ENCODE assay signal across 8 mouse cellular contexts in genomic region chr6:148943695-148944094, GRCm38 (mm10). TPM values are rescaled to one million over a fixed set of nuclear protein-coding genes. Genes with fewer than 3 reads are reported as not detected.
DNase-seq lines count a peak whose midpoint lies in the region; ATAC-seq lines count a peak whose summit lies in the region.

No protein-coding gene starts in this region.

- H3K4me2 ChIP-seq in kidney, embryonic 15.5 days, result peak overlapping the region; percentile 79
- peak overlapping the region; percentile 86 for H3K4me2 ChIP-seq in embryonic facial prominence, embryonic 15.5 days (replicated peaks)
- H3K4me2 ChIP-seq in neural tube, embryonic 12.5 days (replicated peaks), result peak overlapping the region; percentile 76

- no peak for DNase-seq in kidney, adult 8-10 months
- DNase-seq in kidney, postnatal 36 days, result peak; percentile 5 to 10
- DNase-seq in layer of hippocampus, postnatal 25 days (ENCODE audit: extremely low spot score in 1 of 2, low spot score in 1 of 2), result no peak
- DNase-seq in urinary bladder, postnatal 25 days (ENCODE audit: low spot score), result no peak
- no peak for DNase-seq in thymus, postnatal 25 days

- H3K4me1 ChIP-seq in kidney, embryonic 15.5 days, result peaks cover 35% of the 10 kb centered on the region
- peaks cover 7% of the 10 kb centered on the region; the same call in 1 of the 2 replicates for H3K4me1 ChIP-seq in embryonic facial prominence, embryonic 15.5 days
- peaks cover 17% of the 10 kb centered on the region for H3K4me1 ChIP-seq in neural tube, embryonic 12.5 days

- WGBS in kidney, embryonic 15.5 days, result 12% methylated on average over 3 of the region's 3 CpGs
- 17% methylated on average over 3 of the region's 3 CpGs for WGBS in embryonic facial prominence, embryonic 15.5 days
- WGBS in neural tube, embryonic 12.5 days, result 21% methylated on average over 3 of the region's 3 CpGs

- peak overlapping the region; percentile 80 for H3K4me3 ChIP-seq in kidney, embryonic 15.5 days (replicated peaks)
- H3K4me3 ChIP-seq in embryonic facial prominence, embryonic 15.5 days (replicated peaks), result peak overlapping the region; percentile 77
- H3K4me3 ChIP-seq in neural tube, embryonic 12.5 days, result peak overlapping the region; percentile 94

- peak overlapping the region; percentile 80 for H3K9ac ChIP-seq in kidney, embryonic 15.5 days
- no peak overlapping the region for H3K9ac ChIP-seq in embryonic facial prominence, embryonic 15.5 days
- H3K9ac ChIP-seq in neural tube, embryonic 12.5 days, result peak overlapping the region; percentile 96

- no peaks in the 10 kb centered on the region for H3K9me3 ChIP-seq in kidney, embryonic 15.5 days (replicated peaks)
- no peaks in the 10 kb centered on the region for H3K9me3 ChIP-seq in embryonic facial prominence, embryonic 15.5 days (replicated peaks)
- H3K9me3 ChIP-seq in neural tube, embryonic 12.5 days, result no peaks in the 10 kb centered on the region

- ATAC-seq in kidney, embryonic 15.5 days (replicated peaks; ENCODE audit: low FRiP score), result no peak
- no peak for ATAC-seq in embryonic facial prominence, embryonic 15.5 days (ENCODE audit: insufficient number of reproducible peaks, low FRiP score, low TSS enrichment, low read depth)
- ATAC-seq in neural tube, embryonic 12.5 days (ENCODE audit: low FRiP score, low read depth), result no peak

- H3K27ac ChIP-seq in kidney, embryonic 15.5 days, result peak overlapping the region; percentile 97
- no peak overlapping the region for H3K27ac ChIP-seq in embryonic facial prominence, embryonic 15.5 days (replicated peaks)
- H3K27ac ChIP-seq in neural tube, embryonic 12.5 days, result no peak overlapping the region

- H3K36me3 ChIP-seq in kidney, embryonic 15.5 days, result peaks cover 15% of the 10 kb centered on the region; the same call in 1 of the 2 replicates
- H3K36me3 ChIP-seq in embryonic facial prominence, embryonic 15.5 days, result no peaks in the 10 kb centered on the region
- H3K36me3 ChIP-seq in neural tube, embryonic 12.5 days, result no peaks in the 10 kb centered on the region

- H3K27me3 ChIP-seq in kidney, embryonic 15.5 days, result no peaks in the 10 kb centered on the region
- no peaks in the 10 kb centered on the region for H3K27me3 ChIP-seq in embryonic facial prominence, embryonic 15.5 days
- H3K27me3 ChIP-seq in neural tube, embryonic 12.5 days (replicated peaks), result no peaks in the 10 kb centered on the region

RNA-seq across cellular contexts. Expression of gene Sinhcaf, which starts 2.6 kb away (rescaled TPM):
- 144 and 158 TPM in 2 replicates for polyA plus RNA-seq in kidney, embryonic 15.5 days (2015; fragmentation: Nextera tagmentation; extraction: Ambion mirVana)
- 70.7 and 76.4 TPM in 2 replicates for polyA plus RNA-seq in embryonic facial prominence, embryonic 15.5 days (2015; fragmentation: Nextera tagmentation; extraction: Ambion mirVana)
- polyA plus RNA-seq in neural tube, embryonic 12.5 days (2016; fragmentation: Nextera tagmentation; extraction: Ambion mirVana), result 169 and 174 TPM in 2 replicates
- 1 to 10 TPM; 2.9 to 3.4 TPM for total RNA-seq in layer of hippocampus, postnatal 25 days (2021)

RNA-seq across cellular contexts. Expression of gene Caprin2, which starts 47.7 kb away (rescaled TPM):
- 17.1 and 19.5 TPM in 2 replicates for polyA plus RNA-seq in kidney, embryonic 15.5 days (2015; fragmentation: Nextera tagmentation; extraction: Ambion mirVana)
- 12.3 TPM in 2 replicates for polyA plus RNA-seq in embryonic facial prominence, embryonic 15.5 days (2015; fragmentation: Nextera tagmentation; extraction: Ambion mirVana)
- 15.9 TPM in 2 replicates for polyA plus RNA-seq in neural tube, embryonic 12.5 days (2016; fragmentation: Nextera tagmentation; extraction: Ambion mirVana)
- 1 to 10 TPM; 6.2 to 9.2 TPM for total RNA-seq in layer of hippocampus, postnatal 25 days (2021)

Comparison
In these comparisons a context has a peak if more than half of its experiments do, and no peak if none do; other contexts are left out.
1. DNase-seq: peak in kidney, postnatal 36 days (2 of 2); none in kidney, adult 8-10 months (0 of 2), layer of hippocampus, postnatal 25 days (0 of 2), urinary bladder, postnatal 25 days (single experiment) and thymus, postnatal 25 days (single experiment).
2. Peak in every context shown above with its lines, with median percentiles within 50 percentile points of each other: H3K4me2 ChIP-seq and H3K4me3 ChIP-seq.